Mouse (Mus musculus): ENCODE data around the gene Lgals2. TPM values are rescaled to one million over a fixed set of nuclear protein-coding genes. Genes with fewer than 3 reads are reported as not detected.

Lgals2 gene
- total and polyA plus RNA-seq, 3 experiments, result not detected

DNA sequence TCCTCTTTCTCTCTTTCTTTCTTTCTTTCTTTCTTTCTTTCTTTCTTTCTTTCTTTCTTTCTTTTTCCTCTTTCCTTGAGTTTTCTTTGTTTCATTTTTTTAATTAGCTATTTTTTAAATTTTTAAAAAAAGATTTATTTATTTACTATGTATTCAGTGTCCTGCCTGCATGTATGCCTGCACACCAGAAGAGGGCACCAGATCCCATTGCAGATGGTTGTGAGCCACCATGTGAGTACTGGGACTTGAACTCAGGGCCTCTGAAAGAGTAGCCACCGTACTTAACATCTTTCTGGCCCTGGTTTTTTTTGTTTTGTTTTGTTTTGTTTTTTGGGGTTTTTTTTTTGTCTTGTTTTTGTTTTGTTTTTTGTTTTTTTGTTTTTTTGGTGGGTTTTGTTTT lies 25.7 kb downstream of the Lgals2 start:
- H3K36me3 ChIP-seq (replicated peaks), result no peaks in the 10 kb centered on the region
- ATAC-seq (ENCODE audit: extremely low read depth, insufficient number of reproducible peaks, low FRiP score, poor library complexity, severe bottlenecking), result no peak
- H3K9me3 ChIP-seq (replicated peaks), result no peaks in the 10 kb centered on the region
- H3K27me3 ChIP-seq (ENCODE audit: insufficient read depth, low read length), result peaks cover 27% of the 10 kb centered on the region
- no peak for DNase-seq (ENCODE audit: low spot score)
- TF ChIP-seq GATA2 (IDR thresholded peaks at IDR 0.05; ENCODE audit: borderline replicate concordance, low read depth, low read length) (no peak), POLR2AphosphoS5 (IDR thresholded peaks at IDR 0.05; ENCODE audit: insufficient replicate concordance, low read depth, low read length) (no peak), GATA1 (IDR thresholded peaks at IDR 0.05; ENCODE audit: borderline replicate concordance, low read length) (no peak), CTCF (IDR thresholded peaks at IDR 0.05; ENCODE audit: low read depth, low read length) (no peak), TAL1 (conservative IDR thresholded peaks at IDR 0.05; ENCODE audit: low read depth, low read length) (no peak)
- 0 out of 2 replicates have a peak, but pooled peaks cover 4% of the 10 kb centered on the region for H3K4me1 ChIP-seq (ENCODE audit: insufficient read depth, low read depth, low read length)
- no peak overlapping the region for H3K4me3 ChIP-seq (ENCODE audit: low read depth, low read length)

DNA sequence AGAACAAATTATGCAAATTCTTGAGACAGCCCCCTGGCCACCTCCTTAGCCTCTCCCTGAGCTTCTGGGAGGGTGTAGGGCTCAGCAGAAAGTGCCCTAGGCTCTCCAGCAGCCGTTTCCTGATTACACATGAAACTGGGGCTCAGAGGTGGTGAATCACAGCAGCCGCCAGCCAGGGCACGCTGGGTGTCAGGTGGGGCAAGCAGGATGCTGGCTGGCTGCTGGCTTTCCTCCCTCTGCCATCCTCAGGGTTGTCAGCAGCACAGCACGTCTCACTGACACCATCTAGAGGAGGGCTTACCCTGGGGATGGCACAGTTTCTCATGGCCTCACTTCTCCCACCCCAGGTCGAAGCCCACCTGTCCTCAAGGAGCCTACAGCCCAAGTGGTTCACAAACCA lies 27.0 kb downstream of the Lgals2 start:
- DNase-seq (ENCODE audit: low spot score), result no peak
- TF ChIP-seq GATA2 (IDR thresholded peaks at IDR 0.05; ENCODE audit: borderline replicate concordance, low read depth, low read length) (no peak), GATA1 (IDR thresholded peaks at IDR 0.05; ENCODE audit: borderline replicate concordance, low read length) (no peak), POLR2AphosphoS5 (IDR thresholded peaks at IDR 0.05; ENCODE audit: insufficient replicate concordance, low read depth, low read length) (no peak)
- ATAC-seq (ENCODE audit: extremely low read depth, insufficient number of reproducible peaks, low FRiP score, poor library complexity, severe bottlenecking), result no peak

GRCm38 (mm10) chr15:78826213-78827204 lies 28.8 kb downstream of the Lgals2 start:
- DNase-seq (ENCODE audit: low spot score) (peak; percentile 49), ATAC-seq (ENCODE audit: extremely low read depth, insufficient number of reproducible peaks, low FRiP score, poor library complexity, severe bottlenecking) (no peak)
- 0 out of 2 replicates have a peak, but pooled peaks cover 4% of the 10 kb centered on the region for H3K4me1 ChIP-seq (ENCODE audit: insufficient read depth, low read depth, low read length)
- peaks cover 23% of the 10 kb centered on the region for H3K27me3 ChIP-seq (ENCODE audit: insufficient read depth, low read length)
- H3K4me3 ChIP-seq (ENCODE audit: low read depth, low read length), result no peak overlapping the region
- H3K9me3 ChIP-seq (replicated peaks), result no peaks in the 10 kb centered on the region
- peak; percentile 37 for TF ChIP-seq CTCF (IDR thresholded peaks at IDR 0.05; ENCODE audit: low read depth, low read length)
- TF ChIP-seq GATA1 (IDR thresholded peaks at IDR 0.05; ENCODE audit: borderline replicate concordance, low read length), result no peak
- TF ChIP-seq POLR2AphosphoS5 (IDR thresholded peaks at IDR 0.05; ENCODE audit: insufficient replicate concordance, low read depth, low read length), result no peak
- H3K36me3 ChIP-seq (replicated peaks), result no peaks in the 10 kb centered on the region

More for the DNA sequence above, 27.0 kb downstream of the Lgals2 start:
- H3K4me1 ChIP-seq (ENCODE audit: insufficient read depth, low read depth, low read length), result 0 out of 2 replicates have a peak, but pooled peaks cover 4% of the 10 kb centered on the region
- H3K9me3 ChIP-seq (replicated peaks), result no peaks in the 10 kb centered on the region
- no peaks in the 10 kb centered on the region for H3K36me3 ChIP-seq (replicated peaks)
- peaks cover 27% of the 10 kb centered on the region for H3K27me3 ChIP-seq (ENCODE audit: insufficient read depth, low read length)
- no peak overlapping the region for H3K4me3 ChIP-seq (ENCODE audit: low read depth, low read length)

DNA sequence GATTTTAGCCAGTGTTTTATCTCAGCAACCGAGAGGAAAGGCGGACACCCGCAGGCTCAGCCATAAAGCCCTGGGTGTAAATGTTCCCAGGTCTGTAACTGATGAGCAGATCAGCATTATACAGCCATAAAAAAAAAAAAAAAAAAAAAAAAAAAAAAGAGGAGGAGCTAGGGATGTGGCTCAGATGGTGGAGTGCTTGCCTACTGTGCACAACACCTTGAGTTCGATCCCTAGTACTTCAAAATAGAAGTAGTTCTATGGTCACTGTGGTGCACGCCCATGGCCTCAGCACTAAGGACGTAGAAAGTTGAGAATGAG lies 39.3 kb downstream of the Lgals2 start:
- DNase-seq (ENCODE audit: low spot score), result no peak
- H3K4me3 ChIP-seq (ENCODE audit: low read depth, low read length), result no peak overlapping the region
- no peaks in the 10 kb centered on the region for H3K4me1 ChIP-seq (ENCODE audit: insufficient read depth, low read depth, low read length)
- TF ChIP-seq POLR2AphosphoS5 (IDR thresholded peaks at IDR 0.05; ENCODE audit: insufficient replicate concordance, low read depth, low read length) (no peak), GATA2 (IDR thresholded peaks at IDR 0.05; ENCODE audit: borderline replicate concordance, low read depth, low read length) (no peak), CTCF (IDR thresholded peaks at IDR 0.05; ENCODE audit: low read depth, low read length) (no peak), GATA1 (IDR thresholded peaks at IDR 0.05; ENCODE audit: borderline replicate concordance, low read length) (no peak), TAL1 (conservative IDR thresholded peaks at IDR 0.05; ENCODE audit: low read depth, low read length) (no peak)
- ATAC-seq (ENCODE audit: extremely low read depth, insufficient number of reproducible peaks, low FRiP score, poor library complexity, severe bottlenecking), result no peak
- no peaks in the 10 kb centered on the region; the same call in 1 of the 2 replicates for H3K27me3 ChIP-seq (ENCODE audit: insufficient read depth, low read length)
- H3K36me3 ChIP-seq (replicated peaks), result no peaks in the 10 kb centered on the region
- H3K9me3 ChIP-seq (replicated peaks), result no peaks in the 10 kb centered on the region

DNA sequence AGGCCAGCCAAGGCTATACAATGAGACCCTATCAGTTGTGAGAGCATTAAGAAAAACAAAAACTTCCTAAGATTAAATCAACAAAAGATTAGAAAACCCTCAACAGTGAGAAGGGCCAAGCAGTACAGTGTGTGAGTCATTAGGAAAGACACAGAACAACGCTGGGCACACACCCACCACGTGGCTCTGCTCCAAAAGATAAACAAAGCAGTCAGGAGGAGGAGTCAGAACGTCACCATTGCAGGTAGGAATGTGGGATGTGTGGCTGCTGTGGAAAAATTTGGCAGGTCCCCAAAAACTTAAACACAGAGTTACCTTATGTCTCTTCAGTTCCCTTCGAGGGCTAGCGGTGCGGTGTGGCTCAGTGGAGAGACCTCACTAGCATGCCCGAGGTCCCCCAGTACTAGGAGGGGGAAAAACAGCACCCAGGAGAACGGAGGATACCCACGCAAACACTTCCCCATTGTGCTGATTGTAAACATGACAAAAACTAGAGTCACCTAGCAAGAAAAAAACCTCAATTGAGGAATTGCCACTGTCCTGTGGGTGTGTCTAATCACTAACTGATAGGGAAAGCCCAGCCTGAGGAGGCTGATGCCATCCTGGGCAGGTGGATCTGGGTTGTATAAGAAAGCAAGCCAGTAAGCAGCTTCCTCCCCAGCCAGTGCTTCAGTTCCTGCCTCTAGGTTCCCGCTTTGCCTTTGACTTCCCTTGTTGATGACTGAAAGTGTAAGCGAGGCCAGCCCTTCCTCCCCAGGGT lies 39.8 kb downstream of the Lgals2 start:
- ATAC-seq (ENCODE audit: extremely low read depth, insufficient number of reproducible peaks, low FRiP score, poor library complexity, severe bottlenecking), result no peak

GRCm38 (mm10) chr15:78813603-78814002 lies 41.7 kb downstream of the Lgals2 start:
- Histone ChIP-seq H3K9me3 (replicated peaks) (no peaks in the 10 kb centered on the region), H3K4me3 (ENCODE audit: low read depth, low read length) (no peak overlapping the region), H3K27me3 (ENCODE audit: insufficient read depth, low read length) (0 out of 2 replicates have a peak, but pooled peaks cover 5% of the 10 kb centered on the region), H3K36me3 (replicated peaks) (no peaks in the 10 kb centered on the region), H3K4me1 (ENCODE audit: insufficient read depth, low read depth, low read length) (no peaks in the 10 kb centered on the region)
- ATAC-seq (ENCODE audit: extremely low read depth, insufficient number of reproducible peaks, low FRiP score, poor library complexity, severe bottlenecking), result no peak
- TF ChIP-seq CTCF (IDR thresholded peaks at IDR 0.05; ENCODE audit: low read depth, low read length) (no peak), GATA2 (IDR thresholded peaks at IDR 0.05; ENCODE audit: borderline replicate concordance, low read depth, low read length) (no peak), GATA1 (IDR thresholded peaks at IDR 0.05; ENCODE audit: borderline replicate concordance, low read length) (no peak), POLR2AphosphoS5 (IDR thresholded peaks at IDR 0.05; ENCODE audit: insufficient replicate concordance, low read depth, low read length) (no peak), TAL1 (conservative IDR thresholded peaks at IDR 0.05; ENCODE audit: low read depth, low read length) (no peak)
- DNase-seq (ENCODE audit: low spot score), result no peak

More for the DNA sequence above, 39.8 kb downstream of the Lgals2 start:
- Histone ChIP-seq H3K4me1 (ENCODE audit: insufficient read depth, low read depth, low read length) (no peaks in the 10 kb centered on the region), H3K36me3 (replicated peaks) (no peaks in the 10 kb centered on the region), H3K27me3 (ENCODE audit: insufficient read depth, low read length) (peaks cover under 1% of the 10 kb centered on the region; the same call in 1 of the 2 replicates), H3K4me3 (ENCODE audit: low read depth, low read length) (no peak overlapping the region), H3K9me3 (replicated peaks) (no peaks in the 10 kb centered on the region)
- TF ChIP-seq TAL1 (conservative IDR thresholded peaks at IDR 0.05; ENCODE audit: low read depth, low read length) (no peak), CTCF (IDR thresholded peaks at IDR 0.05; ENCODE audit: low read depth, low read length) (no peak), POLR2AphosphoS5 (IDR thresholded peaks at IDR 0.05; ENCODE audit: insufficient replicate concordance, low read depth, low read length) (no peak), GATA2 (IDR thresholded peaks at IDR 0.05; ENCODE audit: borderline replicate concordance, low read depth, low read length) (no peak)
- no peak for DNase-seq (ENCODE audit: low spot score)

Data from G1E (cell line).